Mouse (Mus musculus) fat pad, adult 2 months (tissue): ENCODE measurements around the gene Arap1.

Experiments
- DNase-seq: peaks from one replicate; pipeline ENCODE4 v3.0.0-alpha.2; 2011; ENCODE audit warnings: low read depth, low spot score; ENCODE audit errors: extremely low read depth

Gene Arap1

DNA sequence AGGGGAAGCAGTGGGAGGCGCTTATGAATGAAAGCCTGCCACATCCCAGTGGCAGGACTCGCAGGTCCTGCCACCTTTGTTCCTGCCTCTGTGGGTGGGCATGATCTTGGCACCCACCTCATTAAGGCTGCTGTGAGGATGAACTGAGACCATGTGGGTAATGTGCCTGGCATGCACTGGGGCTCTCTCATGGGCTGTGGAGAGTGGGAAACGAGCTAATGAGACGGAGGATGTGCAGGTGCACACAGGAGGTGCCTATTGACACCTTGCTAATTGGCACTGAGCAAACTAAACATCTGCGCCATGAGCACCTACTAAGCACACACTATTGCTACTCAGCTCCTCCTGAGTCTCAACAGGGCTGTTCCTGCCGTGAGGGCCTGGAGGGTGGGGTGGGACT lies 87.2 kb downstream of the Arap1 start:
- no peak for DNase-seq

DNA sequence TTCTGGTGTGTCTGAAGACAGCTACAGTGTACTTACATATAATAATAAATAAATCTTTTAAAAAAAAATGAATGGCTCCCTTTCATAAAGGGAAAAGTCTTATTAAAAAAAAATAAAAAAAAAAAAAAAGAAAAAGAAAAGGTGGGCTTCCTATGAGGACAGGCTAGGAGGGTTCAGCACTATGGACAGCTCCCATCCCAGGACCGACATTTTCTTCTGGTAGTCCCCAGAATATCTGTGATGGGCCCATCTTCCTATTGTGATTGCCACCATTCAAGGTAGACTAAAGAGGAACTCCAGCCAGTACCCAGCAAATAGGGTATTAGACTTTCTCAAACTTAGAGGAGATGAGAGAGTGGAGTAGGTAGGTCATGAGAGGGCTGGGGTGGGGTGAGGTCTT lies 90.0 kb downstream of the Arap1 start:
- no peak for DNase-seq

DNA sequence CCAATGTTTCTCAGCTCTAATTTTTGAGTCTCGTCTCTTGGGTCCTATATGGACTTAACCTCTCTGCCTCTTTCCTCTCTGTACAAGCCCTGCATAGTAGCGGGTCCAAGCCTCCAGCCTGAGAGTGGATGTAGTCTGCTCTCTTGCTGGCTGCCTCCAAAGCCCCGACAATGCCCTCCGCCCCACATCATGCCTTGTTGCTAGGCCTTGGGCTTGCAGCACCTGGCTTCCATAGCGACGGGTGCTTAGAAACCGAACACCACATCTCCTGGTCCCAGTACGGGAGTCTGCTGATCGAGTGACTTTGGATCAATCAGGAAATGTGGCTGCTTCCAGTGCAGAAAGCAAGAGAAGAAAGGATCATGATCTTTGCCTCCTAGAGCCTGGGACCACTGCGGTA lies 95.2 kb downstream of the Arap1 start:
- no peak for DNase-seq

DNA sequence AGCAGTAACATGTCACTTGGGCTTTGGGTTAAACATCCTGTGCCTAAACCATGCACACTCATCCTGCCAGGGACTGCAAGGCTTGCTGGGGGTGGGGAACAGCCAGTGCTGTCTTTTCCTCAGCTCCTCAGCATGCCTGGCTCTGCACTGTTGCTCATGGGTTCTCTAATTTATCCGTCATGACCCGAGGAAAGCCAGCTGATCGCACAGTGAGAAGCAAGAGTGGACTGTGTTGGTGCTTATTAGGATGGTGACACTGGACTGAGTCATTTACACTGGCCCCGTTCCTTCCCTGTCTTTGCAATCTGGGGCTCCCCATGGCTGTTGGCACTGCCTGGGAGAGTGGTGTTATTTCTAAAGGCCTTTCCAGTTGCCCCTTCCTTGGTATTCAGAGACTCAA lies 96.3 kb downstream of the Arap1 start:
- no peak for DNase-seq

DNA sequence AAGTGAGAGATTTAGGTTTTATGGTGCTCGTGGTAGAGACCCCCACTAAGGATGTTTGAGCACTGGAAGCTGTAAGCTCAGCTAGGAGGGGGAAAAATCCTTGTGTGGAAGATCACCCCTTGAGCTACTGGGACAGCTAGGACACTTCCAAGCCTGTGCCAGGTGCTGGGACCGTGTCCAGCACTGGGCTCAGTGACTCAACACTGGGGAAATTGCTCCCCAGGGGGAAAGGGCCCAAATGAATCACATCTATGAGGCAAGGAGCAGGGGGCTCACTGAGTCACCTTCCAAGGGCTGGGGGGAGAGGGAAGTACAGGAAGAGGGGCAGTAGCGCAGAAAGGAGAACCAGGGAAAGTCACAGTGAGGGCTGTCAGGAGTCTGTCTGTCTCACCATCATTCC lies 102.0 kb downstream of the Arap1 start:
- no peak for DNase-seq

DNA sequence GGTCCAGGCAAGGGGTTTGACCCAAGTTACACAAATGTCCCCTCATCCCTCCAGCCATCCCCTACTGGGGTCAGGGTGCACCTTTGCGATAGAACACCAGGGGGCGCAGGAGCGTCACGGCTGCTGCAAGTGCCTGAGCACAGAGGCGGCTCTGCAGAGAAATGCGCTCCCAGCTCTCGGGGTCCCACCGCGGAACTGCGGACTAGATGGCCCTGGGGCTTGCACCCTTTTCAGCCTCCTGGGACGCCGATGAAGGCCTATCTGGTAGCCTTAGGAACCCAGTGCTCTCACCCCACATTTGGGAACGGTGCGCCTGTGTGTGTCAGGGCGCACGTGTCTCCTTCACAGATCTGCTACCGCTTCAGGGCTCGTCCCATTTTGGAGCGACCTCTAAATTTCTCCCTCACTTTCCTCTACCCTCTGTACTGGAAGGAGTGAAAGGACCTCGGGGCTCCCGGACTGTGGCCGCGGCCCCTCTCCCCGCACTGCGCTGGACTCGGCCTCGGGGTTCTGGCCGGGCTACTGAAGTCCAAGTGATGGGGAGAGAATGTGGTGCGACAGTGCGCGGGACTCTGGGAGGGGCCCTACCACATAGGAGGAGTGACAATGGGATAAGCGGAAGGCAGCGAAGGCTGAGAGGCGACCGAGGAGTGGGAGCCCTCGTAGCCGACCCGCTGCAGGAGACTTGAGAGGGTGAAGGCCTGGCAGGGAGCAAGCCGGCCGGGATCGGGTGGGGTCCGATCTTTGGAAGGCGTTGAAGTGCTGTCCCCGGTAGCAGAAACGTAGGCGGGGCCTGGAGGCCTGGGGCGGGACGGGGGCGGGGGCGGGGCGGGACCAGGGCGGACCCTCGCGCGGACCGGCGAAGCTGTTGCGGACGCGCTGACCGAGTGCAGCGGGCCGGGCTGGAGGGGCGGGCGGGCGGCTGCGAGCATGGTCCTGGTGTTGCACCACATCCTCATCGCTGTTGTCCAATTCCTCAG lies 102.8 kb downstream of the Arap1 start:
- DNase-seq, result no peak

DNA sequence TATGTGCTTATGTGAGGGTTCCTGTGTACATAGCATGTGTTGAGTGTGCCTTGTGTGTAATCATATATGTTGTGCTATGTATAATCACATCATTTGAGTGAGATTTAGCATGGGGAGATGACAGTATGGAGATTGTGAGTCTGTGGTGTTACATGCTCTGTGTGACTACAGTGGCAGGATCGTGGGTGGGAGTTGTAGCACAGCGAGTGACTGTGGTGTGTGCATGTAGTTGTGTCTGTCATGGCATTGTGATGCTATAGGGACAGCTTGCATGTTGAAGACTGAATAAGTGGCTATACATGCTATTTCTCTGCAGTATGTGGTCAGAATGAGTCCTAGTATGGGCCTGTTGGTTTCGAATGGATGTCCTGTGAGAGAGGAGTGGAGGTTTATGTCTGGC lies 104.8 kb downstream of the Arap1 start:
- DNase-seq, result no peak

DNA sequence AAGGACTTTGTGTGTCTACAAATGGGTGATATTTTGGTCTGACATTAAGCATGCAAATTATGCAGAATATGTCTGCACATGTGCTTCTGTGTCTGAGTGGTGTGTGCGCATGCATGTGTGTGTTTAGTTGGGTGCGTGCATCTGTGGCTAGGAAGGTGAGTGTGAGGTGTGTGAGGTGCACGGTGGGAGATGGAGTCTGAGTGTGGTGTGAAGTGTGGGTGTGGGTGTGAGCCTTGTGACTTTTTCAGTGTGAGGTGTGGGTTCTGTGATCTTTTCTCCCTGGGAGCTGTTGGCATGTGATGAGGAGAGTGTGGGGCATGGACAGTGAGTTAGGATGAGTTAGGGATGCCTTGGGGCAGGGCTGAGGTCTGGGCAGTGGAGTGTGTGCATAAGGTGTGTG lies 105.4 kb downstream of the Arap1 start:
- DNase-seq, result no peak

DNA sequence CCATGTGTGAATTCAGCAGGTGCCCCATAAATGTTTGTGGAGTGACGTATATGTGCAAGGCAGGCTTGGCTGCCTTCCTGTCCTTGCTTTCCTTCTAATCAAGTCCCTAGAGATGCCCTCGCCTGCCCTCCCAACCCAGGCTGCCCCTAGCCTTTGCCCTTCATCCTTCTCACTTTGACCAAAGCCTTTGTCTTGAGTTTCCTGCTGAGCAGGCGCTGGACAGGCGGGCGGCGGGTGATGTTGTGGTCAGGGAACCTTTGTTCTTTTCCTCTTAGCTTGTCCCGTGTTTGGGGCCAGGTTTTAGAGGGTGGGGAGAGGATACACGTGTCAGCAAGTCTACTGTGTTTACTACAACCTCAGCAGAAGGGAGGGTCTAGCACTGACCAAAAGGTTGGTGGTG lies 105.9 kb downstream of the Arap1 start:
- no peak for DNase-seq

DNA sequence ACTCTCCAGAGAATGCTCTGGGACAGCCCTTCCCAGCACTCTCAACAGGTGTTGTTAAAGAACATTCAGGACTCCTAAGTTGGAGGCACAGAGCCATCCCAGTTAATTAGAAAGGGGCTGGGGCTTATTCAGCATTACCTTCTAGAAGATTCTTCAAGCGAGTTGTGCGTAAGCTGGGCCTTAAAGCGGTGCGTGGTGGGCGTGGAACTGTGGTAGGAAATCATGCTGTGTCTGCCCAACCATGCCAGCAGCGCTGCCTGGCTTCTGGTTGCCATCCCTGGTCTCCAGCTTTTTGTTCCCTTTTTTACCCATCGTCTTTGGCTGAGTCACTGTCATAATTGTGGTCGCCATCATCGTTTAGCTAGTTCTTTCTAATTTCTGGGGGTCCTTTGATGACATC lies 106.6 kb downstream of the Arap1 start:
- DNase-seq, result no peak

DNA sequence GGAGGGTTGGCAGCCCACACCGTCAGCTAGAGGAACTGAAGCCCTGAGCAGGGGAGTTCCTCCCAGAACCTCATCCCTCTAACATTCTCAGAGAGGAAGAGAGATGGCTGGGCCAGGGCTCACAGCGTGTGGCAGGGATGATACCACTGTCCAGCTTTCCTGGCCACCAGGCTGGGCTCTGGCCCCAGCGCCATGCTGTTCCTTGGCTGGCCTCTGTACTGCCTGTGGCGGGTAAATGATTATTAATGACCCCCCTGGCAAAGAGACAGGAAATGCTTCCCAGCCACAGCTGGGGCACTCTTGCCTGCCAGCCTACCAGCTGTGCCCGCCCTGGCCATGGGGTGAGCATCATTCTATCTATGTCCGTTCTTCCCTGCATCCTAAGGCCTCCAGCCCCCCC lies 107.3 kb downstream of the Arap1 start:
- DNase-seq, result no peak

DNA sequence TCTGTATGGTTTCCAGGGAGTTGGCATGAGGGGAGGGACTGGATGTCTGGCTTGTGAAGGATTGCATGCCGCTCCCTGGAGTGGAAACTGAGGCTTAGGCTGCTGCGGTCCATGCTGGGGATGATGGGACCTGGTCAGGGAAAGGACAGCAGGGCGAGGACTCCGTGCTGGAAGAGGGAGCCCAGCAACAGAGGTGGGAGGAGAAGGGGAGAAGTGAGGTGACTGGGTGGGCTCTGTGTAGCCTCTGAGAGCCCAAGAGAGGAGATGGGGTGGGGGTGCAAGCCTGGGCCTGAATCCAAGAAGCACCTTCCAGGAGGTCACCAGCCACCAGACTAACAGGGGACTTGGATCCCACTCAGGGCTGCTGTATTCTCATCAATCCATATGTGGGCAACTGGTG lies 108.5 kb downstream of the Arap1 start:
- no peak for DNase-seq

DNA sequence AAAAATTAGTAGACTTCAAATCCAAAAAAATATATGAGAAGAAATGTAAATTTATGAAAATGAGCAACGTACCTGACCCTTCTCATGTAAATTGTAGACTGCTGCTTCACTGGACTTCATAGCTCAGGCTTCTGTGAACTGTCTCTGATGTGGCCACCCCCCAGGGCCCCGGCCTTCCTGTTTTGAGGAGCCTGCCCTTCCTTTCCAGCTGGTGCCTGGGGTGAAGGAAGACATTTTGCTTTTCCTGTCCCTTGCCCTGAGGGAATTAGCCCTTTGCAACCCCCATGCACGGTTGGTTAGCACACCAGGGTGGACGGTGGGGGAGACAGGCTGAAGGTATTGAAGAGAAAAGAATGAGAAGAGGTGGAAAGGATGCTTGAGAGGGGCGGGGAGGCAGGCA lies 108.9 kb downstream of the Arap1 start:
- no peak for DNase-seq

DNA sequence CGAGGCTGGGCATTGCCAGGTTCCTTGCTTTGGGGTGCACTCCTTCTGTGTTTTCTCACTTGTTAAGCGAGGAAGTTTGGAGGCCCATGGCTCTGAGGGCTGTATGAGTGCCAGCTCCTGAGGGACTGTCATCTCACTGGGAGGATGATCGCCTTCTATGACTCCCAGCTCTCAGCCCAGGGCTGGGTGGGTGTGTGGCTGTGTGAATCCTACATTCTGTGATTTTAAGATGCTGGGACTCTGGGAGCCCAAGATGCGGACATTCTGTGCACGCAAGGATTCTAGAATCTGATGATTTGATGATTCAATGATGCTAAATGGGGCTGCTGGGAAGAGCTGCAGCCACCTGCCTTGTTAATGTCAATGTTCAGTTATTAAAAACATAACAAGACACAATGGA lies 109.4 kb downstream of the Arap1 start:
- no peak for DNase-seq

DNA sequence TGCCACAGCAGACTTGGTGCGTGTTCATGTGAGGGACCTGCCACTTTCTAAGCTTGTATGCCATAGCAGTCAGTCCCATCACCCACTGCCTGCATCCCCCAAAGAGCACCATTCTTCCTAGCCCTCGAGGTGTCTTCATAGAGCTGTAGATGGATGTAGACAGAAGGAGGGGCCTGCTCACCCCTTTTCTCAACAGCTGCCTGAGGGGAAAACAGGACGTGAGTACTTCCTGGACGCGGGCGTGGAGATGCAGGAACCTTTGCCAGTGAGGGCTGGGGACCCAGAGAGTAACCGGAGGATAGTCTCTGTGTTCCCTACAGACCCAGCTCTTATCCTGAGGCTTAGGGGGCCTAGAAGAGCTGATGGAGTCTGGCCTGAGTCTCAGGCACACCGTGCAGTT lies 109.9 kb downstream of the Arap1 start:
- DNase-seq, result no peak

DNA sequence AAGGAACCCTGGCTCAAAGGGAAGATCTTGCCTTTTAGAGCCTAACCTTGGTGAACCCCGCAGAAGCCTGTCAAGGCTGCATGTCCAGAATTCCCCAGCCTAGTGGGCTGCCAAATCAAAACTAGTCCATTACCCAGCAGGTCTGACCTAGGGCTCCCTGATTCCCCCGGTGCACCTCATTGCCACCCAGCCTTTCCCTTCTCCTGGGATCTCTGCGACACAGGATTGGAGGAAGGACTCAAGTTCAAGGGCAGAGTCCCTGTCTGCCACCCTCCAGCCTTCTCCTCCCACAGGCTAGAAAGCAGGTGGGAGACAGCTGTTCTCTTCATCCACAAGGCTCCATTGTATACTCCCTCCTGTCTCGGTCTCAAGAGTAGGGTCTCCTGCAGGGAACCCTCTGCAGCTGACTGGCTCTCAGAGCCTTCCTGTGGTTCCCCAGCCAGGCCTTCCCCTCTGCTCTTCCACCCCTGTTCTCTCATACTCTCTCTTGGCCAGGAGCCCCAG lies 110.5 kb downstream of the Arap1 start:
- DNase-seq, result no peak

DNA sequence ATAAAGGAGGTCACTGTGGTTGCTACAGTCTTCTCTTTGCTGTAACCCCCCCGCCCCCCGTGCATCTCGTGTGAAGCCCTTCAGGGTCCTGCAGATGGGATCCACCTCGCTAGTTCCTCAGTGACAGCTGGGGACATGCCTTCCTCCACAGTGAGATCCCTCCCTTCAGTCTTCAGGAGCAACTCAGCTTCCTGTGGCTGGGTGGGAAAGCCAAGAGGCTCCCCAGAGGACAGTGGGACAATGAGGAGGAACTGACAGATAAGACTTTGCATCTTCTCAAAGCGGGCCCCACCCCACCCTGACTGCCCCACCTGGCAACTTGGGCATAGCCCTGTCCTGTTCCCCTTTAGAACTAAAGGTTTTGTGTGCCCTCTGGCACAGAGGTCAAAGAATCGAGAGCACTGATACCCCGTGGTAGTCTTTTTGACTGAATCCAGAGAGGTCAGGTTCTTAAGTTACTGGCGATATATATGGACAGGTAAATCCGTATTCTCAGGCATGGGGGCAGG lies 111.5 kb downstream of the Arap1 start:
- no peak for DNase-seq

DNA sequence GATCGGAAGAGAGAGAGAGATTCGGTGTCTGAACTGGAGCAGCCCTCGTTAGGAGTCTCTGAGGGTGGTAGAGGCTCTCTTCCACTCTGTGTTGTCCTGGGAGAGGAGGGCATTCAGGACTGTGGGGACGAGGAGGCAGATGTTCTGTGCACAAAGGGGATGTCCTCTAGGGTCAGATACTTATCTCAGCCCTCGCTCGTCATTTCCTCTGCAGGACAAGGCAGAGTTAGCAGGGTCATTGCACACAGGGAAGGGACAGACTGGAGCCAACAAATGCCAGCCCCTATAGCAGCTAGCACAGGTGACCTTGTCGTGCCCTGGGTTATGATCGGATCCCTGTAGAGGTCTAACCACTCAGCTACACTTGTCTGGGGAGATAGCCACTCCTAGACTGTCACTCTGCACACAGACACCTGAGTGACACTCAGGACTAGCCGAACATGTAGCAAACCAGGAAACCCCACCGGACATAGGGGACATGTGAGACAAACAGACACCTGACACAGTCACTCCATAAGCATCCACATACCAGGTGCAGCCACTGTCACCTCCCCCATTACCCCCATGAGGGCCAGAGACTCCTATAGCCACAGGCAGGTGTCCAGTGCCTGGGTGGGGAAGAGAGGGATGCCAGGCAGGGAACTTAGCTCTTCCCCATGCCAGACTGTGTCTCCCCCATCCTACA lies 112.2 kb downstream of the Arap1 start:
- no peak for DNase-seq

DNA sequence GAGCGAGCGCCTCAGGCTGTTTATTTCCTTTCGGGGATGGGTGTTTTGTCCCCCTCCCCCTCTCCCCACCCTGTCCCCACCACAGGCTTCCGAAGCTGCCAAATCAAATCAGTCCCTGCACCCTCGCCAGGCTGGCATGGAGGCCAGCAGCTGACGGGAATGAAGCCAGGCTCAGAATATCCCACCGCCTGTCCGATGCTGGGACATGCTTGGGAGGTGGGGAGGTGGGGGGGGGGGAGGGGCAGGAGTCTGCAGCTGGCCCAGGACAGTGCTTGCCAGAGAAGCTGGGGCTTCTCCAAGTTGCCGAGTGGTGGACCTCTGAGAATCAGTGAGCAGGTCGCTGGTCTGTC lies 112.7 kb downstream of the Arap1 start:
- DNase-seq, result no peak

DNA sequence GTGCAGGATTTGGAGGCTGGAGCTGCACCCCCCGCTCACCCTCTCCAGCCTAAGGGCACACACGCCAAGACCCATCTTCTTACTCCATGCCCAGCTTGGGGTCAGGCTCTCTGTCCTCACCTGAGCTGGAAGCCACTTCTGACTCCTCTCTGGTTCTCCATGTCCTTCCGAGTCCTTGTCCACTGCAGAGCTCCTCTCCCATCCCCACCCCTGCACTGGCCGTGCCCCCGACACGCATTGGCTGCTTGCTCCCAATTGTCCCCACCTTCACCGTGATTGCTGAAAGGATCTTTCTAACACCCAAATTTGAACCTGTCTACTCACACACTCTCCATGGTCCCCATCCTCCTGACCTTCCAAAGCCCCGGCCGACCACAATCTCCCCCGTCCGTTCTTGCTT lies 113.7 kb downstream of the Arap1 start:
- no peak for DNase-seq
